Comparison of ENCODE assay signal across 9 mouse cellular contexts in the genomic region with DNA sequence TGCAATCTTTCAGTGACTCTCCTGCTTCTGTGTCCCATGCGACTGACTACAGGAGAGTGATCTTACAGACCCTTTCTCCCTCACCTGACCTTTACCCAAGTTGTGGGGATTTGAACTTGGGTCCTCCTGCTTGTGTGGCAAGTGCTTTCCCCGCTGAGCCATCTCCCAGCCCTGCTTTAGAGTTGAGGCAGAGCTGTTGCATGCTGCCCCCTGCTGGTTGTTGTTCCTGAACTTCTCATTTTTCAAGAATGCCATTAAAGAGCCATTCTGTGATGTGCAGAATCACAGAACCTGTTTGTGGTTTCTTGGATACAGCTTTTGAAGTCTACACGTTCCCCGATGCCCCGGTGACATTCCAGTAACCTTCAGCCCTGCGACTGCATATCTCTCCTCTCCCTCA.
A peak's percentile ranks its signal among the peaks of the same experiment; 100 is the strongest.
DNase-seq lines count a peak whose midpoint lies in the region; ATAC-seq and TF ChIP-seq lines count a peak whose summit lies in the region.
"Had no signal": no experiment of that assay in that cellular context is flagged by ENCODE, and none has a peak within 500 bp of the region (broad histone marks: within the 10 kb centered on the region; RNA-seq: fewer than 3 reads in every experiment).

No protein-coding gene starts in this region.

- DNase-seq in adrenal gland, adult (ENCODE audit: inconsistent age in 2 of 2, low spot score in 1 of 2): peak; percentile 28 to 68
- DNase-seq in adrenal gland, adult 8-10 months: no peak
- DNase-seq in layer of hippocampus, adult 2 months (ENCODE audit: low spot score in 2 of 2): peak in 1 of 2 experiments; percentile 43
- no peak for DNase-seq in layer of hippocampus, postnatal 36 days
- peak; percentile 10 for DNase-seq in Patski (ENCODE audit: low read depth, low spot score)
- DNase-seq in embryonic facial prominence, embryonic 14.5 days (ENCODE audit: low spot score): peak; percentile 32
- peak; percentile 67 for DNase-seq in lung, postnatal 14 days
- no peak for DNase-seq in ovary, adult 18-20 months (ENCODE audit: low spot score)

- CTCF ChIA-PET in Patski (lab: Charles Lee): no interaction called here

- no peaks in the 10 kb centered on the region for H3K4me1 ChIP-seq in embryonic facial prominence, embryonic 14.5 days (ENCODE audit: control insufficient read depth, insufficient read depth, low read length)

- no peaks in the 10 kb centered on the region for H3K36me3 ChIP-seq in embryonic facial prominence, embryonic 14.5 days (ENCODE audit: control insufficient read depth, insufficient read depth, low read length)
- H3K36me3 ChIP-seq: hindbrain, embryonic 15.5 days had no signal

- H3K4me2 ChIP-seq in embryonic facial prominence, embryonic 14.5 days (ENCODE audit: low read depth, low read length): no peak overlapping the region
- H3K4me2 ChIP-seq: hindbrain, embryonic 15.5 days had no signal

- H3K9ac ChIP-seq in embryonic facial prominence, embryonic 14.5 days (ENCODE audit: low read depth, low read length): no peak overlapping the region
- H3K9ac ChIP-seq: hindbrain, embryonic 15.5 days had no signal

- no peak overlapping the region for H3K27ac ChIP-seq in layer of hippocampus, adult 2 months
- no peak overlapping the region for H3K27ac ChIP-seq in embryonic facial prominence, embryonic 14.5 days (replicated peaks; ENCODE audit: low read depth, low read length)
- H3K27ac ChIP-seq: hindbrain, embryonic 15.5 days had no signal

- H3K9me3 ChIP-seq in embryonic facial prominence, embryonic 14.5 days (ENCODE audit: control insufficient read depth, low read length): no peaks in the 10 kb centered on the region
- H3K9me3 ChIP-seq: hindbrain, embryonic 15.5 days had no signal

- no peak for ATAC-seq in Patski
- no peak for ATAC-seq in embryonic facial prominence, embryonic 14.5 days (ENCODE audit: low read depth)

- POLR2A ChIA-PET in Patski (lab: Charles Lee): interaction anchor here (0.7 kb wide), 1 partner anchor 211 kb away, joined by 3 read pairs; no protein-coding TSS in a partner anchor

- H3K27me3 ChIP-seq in Patski: peaks cover 4% of the 10 kb centered on the region
- no peaks in the 10 kb centered on the region for H3K27me3 ChIP-seq in embryonic facial prominence, embryonic 14.5 days (replicated peaks; ENCODE audit: control insufficient read depth, insufficient read depth, low read length)
- H3K27me3 ChIP-seq: hindbrain, embryonic 15.5 days had no signal

- in situ Hi-C loops in Patski (cut with MboI; ENCODE audit: low pct_unique_long_range_greater_than_20kb): loop anchor here (5.0 to 10.0 kb wide), 2 partner anchors 133 to 210 kb away; no protein-coding TSS in a partner anchor

- TF ChIP-seq CTCF in layer of hippocampus, adult 2 months (conservative IDR thresholded peaks at IDR 0.05): peak; percentile 74
- TF ChIP-seq CTCF in Patski (IDR thresholded peaks at IDR 0.05): peak; percentile 68

- no peak overlapping the region for H3K4me3 ChIP-seq in layer of hippocampus, adult 2 months
- H3K4me3 ChIP-seq in embryonic facial prominence, embryonic 14.5 days (ENCODE audit: low read depth, low read length): no peak overlapping the region
- H3K4me3 ChIP-seq: hindbrain, embryonic 15.5 days had no signal

- 62% methylated on average over 6 of the region's 6 CpGs for WGBS in embryonic facial prominence, embryonic 14.5 days

Comparison
In these comparisons a context has a peak if more than half of its experiments do, and no peak if none do; other contexts are left out.
1. DNase-seq: peak in adrenal gland, adult (2 of 2), Patski (single experiment), embryonic facial prominence, embryonic 14.5 days (single experiment) and lung, postnatal 14 days (single experiment); none in adrenal gland, adult 8-10 months (single experiment), layer of hippocampus, postnatal 36 days (0 of 2) and ovary, adult 18-20 months (single experiment).